In genomic region chr11:24074634-24075104, GRCm38 (mm10) we compare ENCODE assay signal across 8 mouse cellular contexts. TPM values are rescaled to one million over a fixed set of nuclear protein-coding genes. Genes with fewer than 3 reads are reported as not detected.
DNase-seq lines count a peak whose midpoint lies in the region; ATAC-seq and TF ChIP-seq lines count a peak whose summit lies in the region.

A830031A19Rik (minus strand) TSS chr11:24075054.

- no peak for TF ChIP-seq CTCF in kidney, postnatal 0 days (IDR thresholded peaks at IDR 0.05; ENCODE audit: low read depth)

- no peak for DNase-seq in kidney, postnatal 0 days (ENCODE audit: low spot score)
- no peak for DNase-seq in kidney, postnatal 14 days
- peak; percentile 69 for DNase-seq in R1 (ENCODE audit: low read depth, low spot score)
- peak; percentile 83 for DNase-seq in forebrain, embryonic 14.5 days (ENCODE audit: low spot score)
- no peak for DNase-seq in frontal cortex, postnatal 14 days (ENCODE audit: low spot score in 2 of 2)
- no peak for DNase-seq in adrenal gland, postnatal 4 days (ENCODE audit: low spot score in 2 of 2)

- no peak for ATAC-seq in kidney, postnatal 0 days (replicated peaks; ENCODE audit: low FRiP score, low read depth)
- ATAC-seq in forebrain, embryonic 14.5 days = no peak
- ATAC-seq in liver, embryonic 16.5 days (ENCODE audit: low read depth) = no peak
- ATAC-seq in monocyte, adult 5-6 weeks (replicated peaks; ENCODE audit: insufficient number of reproducible peaks, low FRiP score, low TSS enrichment, poor library complexity, severe bottlenecking) = no peak

- H3K4me1 ChIP-seq in kidney, postnatal 0 days (replicated peaks; ENCODE audit: insufficient read depth, low read length) = peaks cover 5% of the 10 kb centered on the region
- peaks cover 14% of the 10 kb centered on the region for H3K4me1 ChIP-seq in forebrain, embryonic 14.5 days (ENCODE audit: control insufficient read depth, insufficient read depth, low read length)
- H3K4me1 ChIP-seq in liver, embryonic 16.5 days (ENCODE audit: control insufficient read depth, low read depth, low read length) = peaks cover 17% of the 10 kb centered on the region

- peaks cover 54% of the 10 kb centered on the region for H3K27me3 ChIP-seq in kidney, postnatal 0 days (ENCODE audit: insufficient read depth, low read length)
- H3K27me3 ChIP-seq in forebrain, embryonic 14.5 days (replicated peaks; ENCODE audit: control insufficient read depth, insufficient read depth, low read length) = no peaks in the 10 kb centered on the region
- peaks cover 24% of the 10 kb centered on the region for H3K27me3 ChIP-seq in liver, embryonic 16.5 days (ENCODE audit: control insufficient read depth, insufficient read depth, low read depth, low read length)

- H3K4me3 ChIP-seq in kidney, postnatal 0 days (replicated peaks; ENCODE audit: low read depth, low read length) = peak within 1 kb of the TSS; percentile 58
- H3K4me3 ChIP-seq in forebrain, embryonic 14.5 days (ENCODE audit: low read depth, low read length) = peak within 1 kb of the TSS; percentile 91
- H3K4me3 ChIP-seq in liver, embryonic 16.5 days (ENCODE audit: low read depth, low read length) = peak within 1 kb of the TSS; percentile 75

- no peaks in the 10 kb centered on the region for H3K9me3 ChIP-seq in kidney, postnatal 0 days (replicated peaks; ENCODE audit: low read length)
- H3K9me3 ChIP-seq in forebrain, embryonic 14.5 days (replicated peaks; ENCODE audit: control insufficient read depth, low read length) = no peaks in the 10 kb centered on the region
- no peaks in the 10 kb centered on the region for H3K9me3 ChIP-seq in liver, embryonic 16.5 days (replicated peaks; ENCODE audit: control insufficient read depth, low read length)

- no peaks in the 10 kb centered on the region for H3K36me3 ChIP-seq in kidney, postnatal 0 days (ENCODE audit: insufficient read depth, low read length)
- no peaks in the 10 kb centered on the region for H3K36me3 ChIP-seq in forebrain, embryonic 14.5 days (ENCODE audit: control insufficient read depth, insufficient read depth, low read length)
- no peaks in the 10 kb centered on the region for H3K36me3 ChIP-seq in liver, embryonic 16.5 days (ENCODE audit: control insufficient read depth, insufficient read depth)

- no peak within 1 kb of the TSS for H3K27ac ChIP-seq in kidney, postnatal 0 days
- H3K27ac ChIP-seq in forebrain, embryonic 14.5 days (ENCODE audit: low read depth, low read length) = peak within 1 kb of the TSS; percentile 100
- peak within 1 kb of the TSS; percentile 55 for H3K27ac ChIP-seq in liver, embryonic 16.5 days (ENCODE audit: low read length)

- WGBS in kidney, postnatal 0 days = under 1% methylated on average over 11 of the region's 11 CpGs
- under 1% methylated on average over 11 of the region's 11 CpGs for WGBS in forebrain, embryonic 14.5 days
- WGBS in liver, embryonic 16.5 days (ENCODE audit: insufficient replicate concordance) = under 1% methylated on average over 11 of the region's 11 CpGs

- peak within 1 kb of the TSS; percentile 95 for H3K4me2 ChIP-seq in kidney, postnatal 0 days (ENCODE audit: low read length)
- H3K4me2 ChIP-seq in forebrain, embryonic 14.5 days (ENCODE audit: low read length) = peak within 1 kb of the TSS; percentile 98
- H3K4me2 ChIP-seq in liver, embryonic 16.5 days (ENCODE audit: low read depth, low read length) = peak within 1 kb of the TSS; percentile 99

- H3K9ac ChIP-seq in kidney, postnatal 0 days (ENCODE audit: low read depth, low read length) = no peak within 1 kb of the TSS
- H3K9ac ChIP-seq in forebrain, embryonic 14.5 days (ENCODE audit: low read length) = peak within 1 kb of the TSS; percentile 100
- peak within 1 kb of the TSS; percentile 68 for H3K9ac ChIP-seq in liver, embryonic 16.5 days (ENCODE audit: low read depth, low read length)

RNA-seq across cellular contexts. Expression of gene A830031A19Rik, which starts in this region (rescaled TPM):
- polyA plus RNA-seq in kidney, postnatal 0 days (2015; fragmentation: Nextera tagmentation; extraction: Ambion mirVana) = not detected in 2 replicates
- 0.32 and 0.41 TPM in 2 replicates for polyA plus RNA-seq in forebrain, embryonic 14.5 days (2014; fragmentation: Nextera tagmentation; extraction: Ambion mirVana)
- polyA plus RNA-seq in liver, embryonic 16.5 days (2015; fragmentation: Nextera tagmentation; extraction: Ambion mirVana) = not detected in 2 replicates
- not detected for total RNA-seq in adrenal gland, postnatal 4 days (2021)
- total RNA-seq in monocyte, adult 5-6 weeks (2017) = not detected in 3 replicates

Comparison
In these comparisons a context has a peak if more than half of its experiments do, and no peak if none do; other contexts are left out.
1. Peak in DNase-seq, H3K4me3 ChIP-seq, H3K27ac ChIP-seq, H3K9ac ChIP-seq and H3K4me2 ChIP-seq in forebrain, embryonic 14.5 days; RNA of the gene not detected or under 1 TPM.